Mouse (Mus musculus): ENCODE measurements around the gene B4galt5.

Gene B4galt5

GRCm38 (mm10) chr2:167280090-167280985, 68.6 kb downstream of the B4galt5 start:
- CTCF ChIA-PET = interaction anchor here (0.6 to 1.0 kb wide), 3 partner anchors 40 to 138 kb away, joined by 5 to 6 read pairs (median 6); no protein-coding TSS in a partner anchor

GRCm38 (mm10) chr2:167278751-167279526, 70.0 kb downstream of the B4galt5 start:
- CTCF ChIA-PET = interaction anchor here (0.6 to 1.7 kb wide), 5 partner anchors 9 to 140 kb away, joined by 3 to 10 read pairs (median 5); no protein-coding TSS in a partner anchor

- CTCF ChIA-PET = interaction anchor here (0.6 to 1.7 kb wide), 4 partner anchors 8 to 77 kb away, joined by 3 to 10 read pairs (median 4); no protein-coding TSS in a partner anchor
These were observed 71.0 kb downstream of the B4galt5 start for GRCm38 (mm10) chr2:167278011-167278410.

GRCm38 (mm10) chr2:167277026-167277425, 72.0 kb downstream of the B4galt5 start:
- CTCF ChIA-PET = interaction anchor here (0.6 kb wide), 1 partner anchor 365 kb away, joined by 3 read pairs; no protein-coding TSS in a partner anchor

- CTCF ChIA-PET = no interaction called here
These were observed 73.1 kb downstream of the B4galt5 start for GRCm38 (mm10) chr2:167275856-167276255.

GRCm38 (mm10) chr2:167274713-167275465, 74.1 kb downstream of the B4galt5 start:
- CTCF ChIA-PET = no interaction called here

GRCm38 (mm10) chr2:167273206-167273740, 75.7 kb downstream of the B4galt5 start:
- CTCF ChIA-PET = interaction anchor here (0.6 kb wide), 1 partner anchor 238 kb away, joined by 4 read pairs; no protein-coding TSS in a partner anchor

GRCm38 (mm10) chr2:167272706-167273105, 76.3 kb downstream of the B4galt5 start:
- CTCF ChIA-PET = interaction anchor here (0.6 kb wide), 1 partner anchor 239 kb away, joined by 4 read pairs; no protein-coding TSS in a partner anchor

- CTCF ChIA-PET = interaction anchor here (1.5 kb wide), 1 partner anchor 8 kb away, joined by 5 read pairs; no protein-coding TSS in a partner anchor
These were observed 77.9 kb downstream of the B4galt5 start for GRCm38 (mm10) chr2:167271121-167271521.

GRCm38 (mm10) chr2:167270496-167270895, 78.5 kb downstream of the B4galt5 start:
- CTCF ChIA-PET = interaction anchor here (0.6 to 1.5 kb wide), 2 partner anchors 8 to 120 kb away, joined by 5 to 7 read pairs; no protein-coding TSS in a partner anchor

- CTCF ChIA-PET = no interaction called here
These were observed 80.3 kb downstream of the B4galt5 start for GRCm38 (mm10) chr2:167268721-167269120.

- CTCF ChIA-PET = interaction anchor here (0.7 kb wide), 1 partner anchor 9 kb away, joined by 3 read pairs; no protein-coding TSS in a partner anchor
These were observed 80.6 kb downstream of the B4galt5 start for GRCm38 (mm10) chr2:167268411-167268690.

GRCm38 (mm10) chr2:167267531-167268410, 81.2 kb downstream of the B4galt5 start:
- CTCF ChIA-PET = interaction anchor here (0.6 to 0.7 kb wide), 2 partner anchors 10 to 102 kb away, joined by 3 to 5 read pairs; no protein-coding TSS in a partner anchor

GRCm38 (mm10) chr2:167266231-167266630, 82.8 kb downstream of the B4galt5 start:
- CTCF ChIA-PET = no interaction called here

- CTCF ChIA-PET = no interaction called here
These were observed 83.2 kb downstream of the B4galt5 start for GRCm38 (mm10) chr2:167265806-167266205.

- CTCF ChIA-PET = no interaction called here
These were observed 84.0 kb downstream of the B4galt5 start for GRCm38 (mm10) chr2:167265021-167265420.

- CTCF ChIA-PET = no interaction called here
These were observed 85.1 kb downstream of the B4galt5 start for GRCm38 (mm10) chr2:167263931-167264330.

- CTCF ChIA-PET = no interaction called here
These were observed 85.8 kb downstream of the B4galt5 start for GRCm38 (mm10) chr2:167263040-167263810.

- CTCF ChIA-PET = interaction anchor here (0.7 kb wide), 1 partner anchor 139 kb away, joined by 8 read pairs; no protein-coding TSS in a partner anchor
These were observed 86.5 kb downstream of the B4galt5 start for GRCm38 (mm10) chr2:167262433-167262832.

Measured in spleen, embryonic (tissue).